Mouse (Mus musculus): ENCODE measurements around the gene Sez6. TPM values are rescaled to one million over a fixed set of nuclear protein-coding genes. Genes with fewer than 3 reads are reported as not detected.

The Sez6 gene
- polyA plus RNA-seq, 1 experiment from 2014 or later = 0.15 TPM

DNA sequence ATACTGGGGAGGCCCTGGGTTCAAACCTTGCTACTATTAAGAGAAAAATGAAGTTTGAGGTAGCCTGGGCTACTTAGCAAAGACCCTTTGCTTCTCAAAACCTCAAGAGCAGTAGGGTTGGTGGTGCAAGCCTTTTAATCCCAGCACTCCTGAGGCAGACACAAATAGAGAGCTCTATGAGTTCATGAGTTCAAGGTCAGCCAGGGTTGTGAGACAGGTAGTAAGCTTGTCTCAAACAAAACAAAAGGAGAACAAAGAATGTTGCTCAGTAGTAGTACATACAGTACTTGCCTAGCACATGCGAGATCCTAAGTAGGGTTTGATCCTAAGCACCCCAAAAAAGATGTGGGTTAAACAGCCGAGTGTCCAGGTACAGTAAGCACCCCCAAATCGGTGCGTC is 13.9 kb upstream of the Sez6 start:
- Histone ChIP-seq H3K36me3 (ENCODE audit: control insufficient read depth, insufficient read depth, low read length) (no peaks in the 10 kb centered on the region), H3K4me1 (ENCODE audit: control insufficient read depth in 2 of 2, insufficient read depth in 2 of 2, low read length in 2 of 2) (peaks cover 7% of the 10 kb centered on the region in 2 experiments; a peak in 3 of 4 replicates), H3K27me3 (ENCODE audit: control insufficient read depth, insufficient read depth, low read length) (peaks cover 42% of the 10 kb centered on the region), H3K4me3 (ENCODE audit: control insufficient read depth in 1 of 2, insufficient read depth in 1 of 2, low read depth in 1 of 2, low read length in 2 of 2) (no peak overlapping the region), H3K27ac (replicated peaks in 1 of 2; ENCODE audit: control insufficient read depth in 1 of 2, insufficient read depth in 1 of 2, low read depth in 2 of 2, low read length in 2 of 2) (no peak overlapping the region), H3K4me2 (ENCODE audit: low read length) (no peak overlapping the region), H3K9me3 (ENCODE audit: control insufficient read depth, low read length) (no peaks in the 10 kb centered on the region), H3K9ac (ENCODE audit: low read length) (no peak overlapping the region)
- 65% methylated on average over 4 of the region's 4 CpGs for WGBS
- no peak for ATAC-seq (ENCODE audit: insufficient number of reproducible peaks, insufficient read depth, low FRiP score, low read depth)

GRCm38 (mm10) chr11:77917166-77917565 is 13.4 kb upstream of the Sez6 start:
- Histone ChIP-seq H3K9ac (ENCODE audit: low read length) (no peak overlapping the region), H3K4me1 (ENCODE audit: control insufficient read depth in 2 of 2, insufficient read depth in 2 of 2, low read length in 2 of 2) (peaks cover 7% of the 10 kb centered on the region in 2 experiments; a peak in 3 of 4 replicates), H3K4me2 (ENCODE audit: low read length) (no peak overlapping the region), H3K36me3 (ENCODE audit: control insufficient read depth, insufficient read depth, low read length) (no peaks in the 10 kb centered on the region), H3K9me3 (ENCODE audit: control insufficient read depth, low read length) (no peaks in the 10 kb centered on the region), H3K4me3 (ENCODE audit: control insufficient read depth in 1 of 2, insufficient read depth in 1 of 2, low read depth in 1 of 2, low read length in 2 of 2) (no peak overlapping the region), H3K27me3 (ENCODE audit: control insufficient read depth, insufficient read depth, low read length) (peaks cover 42% of the 10 kb centered on the region), H3K27ac (replicated peaks in 1 of 2; ENCODE audit: control insufficient read depth in 1 of 2, insufficient read depth in 1 of 2, low read depth in 2 of 2, low read length in 2 of 2) (no peak overlapping the region)
- no peak for ATAC-seq (ENCODE audit: insufficient number of reproducible peaks, insufficient read depth, low FRiP score, low read depth)
- 38% methylated on average over 10 of the region's 10 CpGs for WGBS

DNA sequence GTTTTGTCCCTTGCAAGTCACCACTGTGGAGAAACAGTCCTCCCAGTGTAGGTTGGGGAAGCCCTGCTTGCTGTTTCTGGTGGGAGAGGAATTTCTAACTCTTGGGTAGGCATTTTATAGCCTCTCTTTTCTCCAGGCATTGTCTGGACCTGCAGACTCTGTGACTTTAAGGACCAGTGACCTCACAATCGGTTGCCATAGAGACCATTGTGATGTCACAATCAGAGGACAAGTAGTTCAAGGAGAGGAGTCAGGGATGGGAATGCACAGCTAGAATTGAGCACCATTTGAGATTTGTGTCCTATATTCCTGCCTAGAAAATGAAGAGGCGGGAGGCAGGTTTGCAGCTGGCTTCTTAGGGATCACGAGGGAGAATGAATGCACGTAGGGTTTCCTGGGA is 7.3 kb upstream of the Sez6 start:
- no peak for ATAC-seq (ENCODE audit: insufficient number of reproducible peaks, insufficient read depth, low FRiP score, low read depth)

GRCm38 (mm10) chr11:77925836-77926657 is 4.6 kb upstream of the Sez6 start:
- ATAC-seq (ENCODE audit: insufficient number of reproducible peaks, insufficient read depth, low FRiP score, low read depth) = no peak
- 43% methylated on average over 9 of the region's 9 CpGs for WGBS
- Histone ChIP-seq H3K9me3 (ENCODE audit: control insufficient read depth, low read length) (no peaks in the 10 kb centered on the region), H3K4me3 (ENCODE audit: control insufficient read depth in 1 of 2, insufficient read depth in 1 of 2, low read depth in 1 of 2, low read length in 2 of 2) (no peak overlapping the region), H3K4me1 (ENCODE audit: control insufficient read depth in 2 of 2, insufficient read depth in 2 of 2, low read length in 2 of 2) (peaks cover 0 to 3% of the 10 kb centered on the region in 2 experiments; a peak in 3 of 4 replicates), H3K36me3 (ENCODE audit: control insufficient read depth, insufficient read depth, low read length) (no peaks in the 10 kb centered on the region), H3K9ac (ENCODE audit: low read length) (no peak overlapping the region), H3K4me2 (ENCODE audit: low read length) (no peak overlapping the region), H3K27me3 (ENCODE audit: control insufficient read depth, insufficient read depth, low read length) (peaks cover 28% of the 10 kb centered on the region), H3K27ac (replicated peaks in 1 of 2; ENCODE audit: control insufficient read depth in 1 of 2, insufficient read depth in 1 of 2, low read depth in 2 of 2, low read length in 2 of 2) (no peak overlapping the region)

More for the DNA sequence above, 7.3 kb upstream of the Sez6 start:
- 70% methylated on average over 4 of the region's 4 CpGs for WGBS
- H3K4me1 ChIP-seq (ENCODE audit: control insufficient read depth in 2 of 2, insufficient read depth in 2 of 2, low read length in 2 of 2) = no peaks in the 10 kb centered on the region
- H3K27ac ChIP-seq (replicated peaks in 1 of 2; ENCODE audit: control insufficient read depth in 1 of 2, insufficient read depth in 1 of 2, low read depth in 2 of 2, low read length in 2 of 2) = no peak overlapping the region
- H3K4me2 ChIP-seq (ENCODE audit: low read length) = no peak overlapping the region
- H3K9me3 ChIP-seq (ENCODE audit: control insufficient read depth, low read length) = no peaks in the 10 kb centered on the region
- no peak overlapping the region for H3K9ac ChIP-seq (ENCODE audit: low read length)
- no peaks in the 10 kb centered on the region for H3K36me3 ChIP-seq (ENCODE audit: control insufficient read depth, insufficient read depth, low read length)
- H3K4me3 ChIP-seq (ENCODE audit: control insufficient read depth in 1 of 2, insufficient read depth in 1 of 2, low read depth in 1 of 2, low read length in 2 of 2) = no peak overlapping the region
- peaks cover 9% of the 10 kb centered on the region; the same call in 1 of the 2 replicates for H3K27me3 ChIP-seq (ENCODE audit: control insufficient read depth, insufficient read depth, low read length)

DNA sequence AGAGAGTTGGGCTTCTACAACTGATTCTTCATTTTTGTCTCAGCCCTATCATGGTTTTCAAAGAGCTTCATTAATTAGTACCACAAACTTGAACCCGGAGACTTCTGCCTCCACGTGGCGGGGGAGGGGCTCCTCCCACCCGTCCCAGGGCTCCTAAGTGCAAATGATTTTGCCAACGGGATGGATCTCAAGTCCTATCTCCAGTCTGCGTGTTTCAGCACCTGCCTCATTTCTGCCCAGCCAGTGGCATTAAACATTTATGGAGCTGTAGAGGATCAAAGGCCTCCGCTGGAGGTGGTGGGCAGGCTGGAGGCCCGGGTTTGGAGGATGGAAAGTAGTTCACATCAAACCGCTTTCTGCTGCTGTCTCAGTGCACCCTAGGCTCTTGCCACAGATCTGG is 3.9 kb upstream of the Sez6 start:
- no peak overlapping the region for H3K4me2 ChIP-seq (ENCODE audit: low read length)
- no peak overlapping the region for H3K27ac ChIP-seq (replicated peaks in 1 of 2; ENCODE audit: control insufficient read depth in 1 of 2, insufficient read depth in 1 of 2, low read depth in 2 of 2, low read length in 2 of 2)
- H3K4me3 ChIP-seq (ENCODE audit: control insufficient read depth in 1 of 2, insufficient read depth in 1 of 2, low read depth in 1 of 2, low read length in 2 of 2) = no peak overlapping the region
- H3K9ac ChIP-seq (ENCODE audit: low read length) = no peak overlapping the region
- H3K4me1 ChIP-seq (ENCODE audit: control insufficient read depth in 2 of 2, insufficient read depth in 2 of 2, low read length in 2 of 2) = peaks cover 0 to 9% of the 10 kb centered on the region in 2 experiments; a peak in 3 of 4 replicates
- H3K9me3 ChIP-seq (ENCODE audit: control insufficient read depth, low read length) = no peaks in the 10 kb centered on the region
- no peaks in the 10 kb centered on the region for H3K36me3 ChIP-seq (ENCODE audit: control insufficient read depth, insufficient read depth, low read length)
- peaks cover 34% of the 10 kb centered on the region for H3K27me3 ChIP-seq (ENCODE audit: control insufficient read depth, insufficient read depth, low read length)
- no peak for ATAC-seq (ENCODE audit: insufficient number of reproducible peaks, insufficient read depth, low FRiP score, low read depth)
- 22% methylated on average over 9 of the region's 9 CpGs for WGBS

DNA sequence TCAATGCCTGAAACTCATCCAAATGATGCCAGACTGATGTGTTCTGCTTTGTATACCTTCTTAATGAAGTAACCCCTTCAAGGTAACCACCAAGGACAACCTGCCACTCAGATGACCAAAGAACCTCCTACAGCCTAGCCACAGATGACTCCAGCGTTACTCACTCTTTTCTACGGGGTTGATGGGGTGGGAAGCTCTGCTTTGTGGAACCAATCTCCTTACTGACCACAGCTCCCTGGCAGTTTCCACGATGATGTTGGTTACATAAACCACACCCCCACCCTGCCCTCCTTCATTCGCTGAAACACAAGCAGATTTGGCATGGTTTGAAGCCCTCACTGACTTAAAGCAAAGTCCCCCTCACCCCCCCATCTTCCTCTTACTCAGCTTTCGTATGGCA is 2.8 kb upstream of the Sez6 start:
- Histone ChIP-seq H3K4me1 (ENCODE audit: control insufficient read depth in 2 of 2, insufficient read depth in 2 of 2, low read length in 2 of 2) (peaks cover 0 to 11% of the 10 kb centered on the region in 2 experiments; a peak in 3 of 4 replicates), H3K27me3 (ENCODE audit: control insufficient read depth, insufficient read depth, low read length) (peaks cover 45% of the 10 kb centered on the region), H3K9me3 (ENCODE audit: control insufficient read depth, low read length) (no peaks in the 10 kb centered on the region), H3K4me3 (ENCODE audit: control insufficient read depth in 1 of 2, insufficient read depth in 1 of 2, low read depth in 1 of 2, low read length in 2 of 2) (no peak overlapping the region), H3K9ac (ENCODE audit: low read length) (no peak overlapping the region), H3K27ac (replicated peaks in 1 of 2; ENCODE audit: control insufficient read depth in 1 of 2, insufficient read depth in 1 of 2, low read depth in 2 of 2, low read length in 2 of 2) (no peak overlapping the region), H3K4me2 (ENCODE audit: low read length) (no peak overlapping the region), H3K36me3 (ENCODE audit: control insufficient read depth, insufficient read depth, low read length) (no peaks in the 10 kb centered on the region)
- ATAC-seq (ENCODE audit: insufficient number of reproducible peaks, insufficient read depth, low FRiP score, low read depth) = no peak
- 59% methylated on average over 5 of the region's 5 CpGs for WGBS

DNA sequence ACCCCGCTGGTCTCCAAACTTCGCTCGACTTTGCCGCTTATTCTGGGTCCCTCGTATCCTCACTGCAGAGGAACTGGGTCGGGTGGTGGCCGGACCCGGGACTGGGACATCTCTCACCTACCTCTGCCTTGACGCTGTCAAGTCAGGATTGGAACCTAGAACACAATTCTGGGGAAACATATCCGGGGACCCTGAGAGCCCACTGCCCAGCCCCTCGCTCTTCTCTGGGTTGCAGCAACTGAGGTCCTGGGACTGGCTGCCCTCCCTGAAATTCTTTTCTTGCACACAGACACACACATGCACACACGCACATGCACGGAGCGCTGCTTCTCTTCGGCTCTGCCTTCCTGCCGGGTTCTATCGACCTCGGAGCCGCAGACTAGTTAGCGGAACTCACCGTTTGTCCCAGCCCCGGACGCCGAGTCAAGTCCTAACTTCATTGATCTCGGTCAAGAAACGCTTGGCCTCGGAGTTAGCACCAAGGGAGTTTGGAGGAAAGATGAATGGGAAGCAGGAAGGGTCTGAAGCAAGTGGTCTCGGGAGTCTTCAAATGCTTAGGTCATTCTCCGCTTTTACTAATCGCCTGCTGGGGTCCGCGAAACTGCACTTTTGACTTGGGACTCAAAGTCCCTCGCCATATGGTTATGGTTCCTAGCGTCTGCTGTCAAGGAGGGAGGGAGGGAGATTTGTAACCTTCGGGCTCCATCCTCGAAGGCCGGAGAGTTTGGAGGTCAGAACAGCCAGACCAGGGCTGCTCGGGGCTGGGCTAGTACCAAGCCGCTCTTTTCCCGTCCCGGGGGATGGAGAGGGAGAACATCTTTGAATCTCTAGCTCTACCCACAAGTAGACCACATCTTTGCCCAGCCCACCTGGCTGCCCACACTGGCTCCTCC is 1.2 kb downstream of the Sez6 start:
- H3K4me1 ChIP-seq (ENCODE audit: control insufficient read depth in 2 of 2, insufficient read depth in 2 of 2, low read length in 2 of 2) = peaks cover 0 to 11% of the 10 kb centered on the region in 2 experiments; a peak in 3 of 4 replicates
- H3K27me3 ChIP-seq (ENCODE audit: control insufficient read depth, insufficient read depth, low read length) = peaks cover 76% of the 10 kb centered on the region
- no peaks in the 10 kb centered on the region for H3K36me3 ChIP-seq (ENCODE audit: control insufficient read depth, insufficient read depth, low read length)
- H3K9me3 ChIP-seq (ENCODE audit: control insufficient read depth, low read length) = no peaks in the 10 kb centered on the region
- H3K4me3 ChIP-seq (ENCODE audit: control insufficient read depth in 1 of 2, insufficient read depth in 1 of 2, low read depth in 1 of 2, low read length in 2 of 2) = peak overlapping the region; percentile 30 to 48; a peak in 3 of 4 replicates
- peak overlapping the region; percentile 92 for H3K4me2 ChIP-seq (ENCODE audit: low read length)
- ATAC-seq (ENCODE audit: insufficient number of reproducible peaks, insufficient read depth, low FRiP score, low read depth) = no peak
- WGBS = 2% methylated on average over 41 of the region's 41 CpGs
- no peak overlapping the region for H3K27ac ChIP-seq (replicated peaks in 1 of 2; ENCODE audit: control insufficient read depth in 1 of 2, insufficient read depth in 1 of 2, low read depth in 2 of 2, low read length in 2 of 2)
- no peak overlapping the region for H3K9ac ChIP-seq (ENCODE audit: low read length)

Data from heart, embryonic 14.5 days (tissue).